Mouse (Mus musculus): ENCODE measurements around the gene Met. TPM values are rescaled to one million over a fixed set of nuclear protein-coding genes. Genes with fewer than 3 reads are reported as not detected.

Met gene
- polyA plus RNA-seq, 1 experiment = 2.3 TPM

DNA sequence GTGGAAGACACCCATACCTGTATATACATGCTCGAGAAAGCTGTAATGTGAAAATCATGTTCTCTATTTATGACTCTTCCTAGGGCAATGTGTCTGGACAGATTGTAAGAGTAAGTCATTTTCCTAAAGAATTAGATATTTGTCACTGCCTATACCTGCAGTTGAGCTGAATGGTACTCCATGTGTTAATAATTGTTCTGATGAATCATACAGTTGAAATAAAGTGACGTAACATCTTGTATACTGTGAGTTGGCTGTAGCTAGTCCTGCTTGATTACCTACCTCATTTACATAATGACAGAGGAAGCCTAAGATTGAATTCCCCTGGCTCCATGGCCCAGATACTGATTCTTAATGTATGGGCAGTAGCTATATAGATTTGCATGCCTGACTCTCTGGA, 110.1 kb downstream of the Met start:
- Histone ChIP-seq H3K27ac (ENCODE audit: insufficient read depth, low read length) (no peak overlapping the region), H3K27me3 (ENCODE audit: control insufficient read depth, insufficient read depth, low read length) (no peaks in the 10 kb centered on the region), H3K4me1 (ENCODE audit: control insufficient read depth, insufficient read depth, insufficient read length) (no peaks in the 10 kb centered on the region), H3K36me3 (ENCODE audit: control insufficient read depth, insufficient read depth, low read length) (no peaks in the 10 kb centered on the region), H3K4me3 (ENCODE audit: extremely low read depth, insufficient read depth, insufficient read length) (no peak overlapping the region)
- 92% methylated on average over 2 of the region's 2 CpGs for WGBS
- no peak for DNase-seq (ENCODE audit: low read depth in 1 of 2, low spot score in 2 of 2)
- TF ChIP-seq CTCF (IDR thresholded peaks at IDR 0.05; ENCODE audit: extremely low read depth, insufficient read depth, insufficient read length, insufficient replicate concordance) = no peak
- TF ChIP-seq POLR2A (IDR thresholded peaks at IDR 0.05; ENCODE audit: low read depth, low read length) = no peak

DNA sequence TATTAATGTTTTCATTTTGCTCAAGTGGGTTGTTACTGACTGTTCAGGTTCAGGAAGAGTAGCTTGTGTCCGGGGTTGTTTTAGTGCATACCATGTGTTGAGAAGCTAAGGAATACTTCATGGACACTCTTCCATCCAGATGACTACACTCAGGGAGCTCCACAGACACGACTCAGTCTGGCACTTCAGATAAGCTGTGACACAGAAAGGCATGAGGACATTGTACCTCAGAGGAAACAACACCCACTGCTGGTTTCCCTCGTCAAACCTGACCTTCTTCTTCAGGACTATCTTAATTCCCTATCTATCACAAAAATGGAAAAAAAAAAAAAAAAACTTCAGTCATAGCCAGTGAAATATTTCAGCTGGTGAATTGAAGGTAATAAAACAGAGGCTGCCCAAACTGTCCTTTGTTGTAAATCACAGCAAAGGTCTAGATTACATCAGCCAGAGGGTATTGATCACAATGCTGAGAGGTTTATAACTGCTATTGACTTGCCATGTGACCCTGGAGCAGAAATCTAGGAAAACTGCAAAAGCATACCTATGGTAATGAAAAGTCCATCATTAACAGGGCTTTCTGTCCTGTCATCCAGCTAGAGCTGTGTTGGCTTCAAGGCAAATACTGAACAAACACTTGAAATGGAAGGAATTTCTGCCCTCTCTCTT, 114.6 kb downstream of the Met start:
- Histone ChIP-seq H3K4me3 (ENCODE audit: extremely low read depth, insufficient read depth, insufficient read length) (no peak overlapping the region), H3K4me1 (ENCODE audit: control insufficient read depth, insufficient read depth, insufficient read length) (no peaks in the 10 kb centered on the region), H3K27me3 (ENCODE audit: control insufficient read depth, insufficient read depth, low read length) (no peaks in the 10 kb centered on the region), H3K36me3 (ENCODE audit: control insufficient read depth, insufficient read depth, low read length) (no peaks in the 10 kb centered on the region), H3K27ac (ENCODE audit: insufficient read depth, low read length) (no peak overlapping the region)
- no peak for DNase-seq (ENCODE audit: low read depth in 1 of 2, low spot score in 2 of 2)
- WGBS = 61% methylated on average over 3 of the region's 3 CpGs
- TF ChIP-seq CTCF (IDR thresholded peaks at IDR 0.05; ENCODE audit: extremely low read depth, insufficient read depth, insufficient read length, insufficient replicate concordance) (no peak), POLR2A (IDR thresholded peaks at IDR 0.05; ENCODE audit: low read depth, low read length) (no peak)

DNA sequence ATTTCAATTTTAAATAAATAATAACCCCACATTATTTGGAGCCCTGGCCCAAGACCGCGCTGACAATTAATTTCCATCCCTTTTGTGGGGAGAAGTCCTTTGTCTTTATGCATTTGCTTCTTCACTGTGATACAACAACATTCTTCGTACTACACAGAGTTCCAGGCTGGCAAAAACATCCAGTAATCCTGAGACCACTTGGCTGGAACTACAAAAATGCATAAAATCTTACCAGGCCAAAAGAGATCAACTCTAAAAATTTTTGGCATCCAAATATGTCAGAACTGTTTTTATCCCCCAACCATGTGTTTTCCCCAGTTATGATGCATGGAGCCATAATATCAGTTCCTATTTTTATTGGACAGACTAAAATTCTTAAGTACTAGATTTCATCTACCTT, 116.7 kb downstream of the Met start:
- no peaks in the 10 kb centered on the region for H3K4me1 ChIP-seq (ENCODE audit: control insufficient read depth, insufficient read depth, insufficient read length)
- no peaks in the 10 kb centered on the region for H3K27me3 ChIP-seq (ENCODE audit: control insufficient read depth, insufficient read depth, low read length)
- no peak for DNase-seq (ENCODE audit: low read depth in 1 of 2, low spot score in 2 of 2)
- WGBS = 88% methylated on average over 3 of the region's 3 CpGs
- H3K27ac ChIP-seq (ENCODE audit: insufficient read depth, low read length) = no peak overlapping the region
- TF ChIP-seq CTCF (IDR thresholded peaks at IDR 0.05; ENCODE audit: extremely low read depth, insufficient read depth, insufficient read length, insufficient replicate concordance) = no peak
- no peak for TF ChIP-seq POLR2A (IDR thresholded peaks at IDR 0.05; ENCODE audit: low read depth, low read length)
- no peaks in the 10 kb centered on the region for H3K36me3 ChIP-seq (ENCODE audit: control insufficient read depth, insufficient read depth, low read length)
- H3K4me3 ChIP-seq (ENCODE audit: extremely low read depth, insufficient read depth, insufficient read length) = no peak overlapping the region

DNA sequence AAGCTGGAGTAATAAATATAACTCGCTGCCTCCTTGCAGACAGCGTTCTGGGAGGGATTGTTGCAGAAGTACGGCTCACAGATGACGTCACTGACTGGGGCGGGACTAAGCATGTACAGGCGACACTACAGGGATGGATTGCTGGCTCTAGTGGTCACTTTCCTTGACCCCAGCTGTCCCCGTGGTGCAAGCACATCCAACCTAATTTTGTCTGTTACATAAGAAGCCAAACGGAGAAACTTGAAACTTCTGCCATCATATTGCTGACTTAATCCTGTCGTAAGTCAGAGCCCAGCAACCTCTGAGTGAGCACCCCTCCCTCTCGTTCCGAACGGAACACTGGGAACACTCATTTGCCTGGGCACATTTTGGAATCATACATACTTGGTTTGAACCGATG, 120.4 kb downstream of the Met start:
- Histone ChIP-seq H3K36me3 (ENCODE audit: control insufficient read depth, insufficient read depth, low read length) (no peaks in the 10 kb centered on the region), H3K27ac (ENCODE audit: insufficient read depth, low read length) (no peak overlapping the region), H3K27me3 (ENCODE audit: control insufficient read depth, insufficient read depth, low read length) (no peaks in the 10 kb centered on the region), H3K4me3 (ENCODE audit: extremely low read depth, insufficient read depth, insufficient read length) (no peak overlapping the region; the same call in 1 of the 2 replicates), H3K4me1 (ENCODE audit: control insufficient read depth, insufficient read depth, insufficient read length) (no peaks in the 10 kb centered on the region)
- 33% methylated on average over 13 of the region's 13 CpGs for WGBS
- DNase-seq (ENCODE audit: low read depth in 1 of 2, low spot score in 2 of 2) = peak in 1 of 2 experiments; percentile 5
- TF ChIP-seq CTCF (IDR thresholded peaks at IDR 0.05; ENCODE audit: extremely low read depth, insufficient read depth, insufficient read length, insufficient replicate concordance) (no peak), POLR2A (IDR thresholded peaks at IDR 0.05; ENCODE audit: low read depth, low read length) (no peak)

DNA sequence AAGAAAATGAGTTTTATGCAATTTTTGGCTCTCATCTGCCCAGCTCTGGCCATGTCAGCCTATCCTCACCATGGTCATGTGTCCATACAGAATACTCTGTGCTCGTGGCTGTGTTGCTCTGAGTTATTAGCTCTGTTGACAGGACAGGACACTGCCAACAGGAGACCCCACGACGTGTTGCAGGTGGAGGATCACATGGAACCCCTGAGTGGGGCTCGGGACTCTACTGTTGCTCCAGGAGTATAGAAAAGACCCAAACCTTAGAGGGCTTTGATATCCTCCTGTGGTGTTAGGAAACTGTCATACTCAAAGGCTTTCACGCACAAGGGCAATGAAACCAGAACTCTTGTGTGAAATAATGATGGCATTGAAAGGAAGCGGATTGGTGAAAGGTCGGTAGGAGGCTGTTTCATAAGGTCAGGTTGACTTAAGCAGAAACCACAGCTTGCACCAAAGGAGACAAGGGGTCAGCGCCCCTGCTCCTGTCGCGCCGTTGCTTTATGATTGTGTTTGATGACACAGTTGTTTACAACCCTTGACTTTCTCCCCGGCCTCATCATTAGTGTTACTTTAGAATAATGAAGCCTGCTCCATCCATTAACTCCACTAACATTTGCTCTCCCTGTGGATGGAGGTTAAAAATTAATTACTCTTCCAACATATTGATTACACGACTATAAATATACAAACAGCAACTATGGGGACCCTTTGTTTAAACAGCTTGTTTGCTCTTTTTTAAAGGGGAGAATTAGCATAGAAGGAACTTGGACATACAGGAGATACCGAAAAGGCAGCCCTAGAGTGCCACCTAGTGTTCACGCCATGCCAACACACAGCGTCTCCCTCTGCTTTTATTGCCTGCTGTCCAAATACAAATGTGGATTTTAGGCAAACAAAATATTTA, 125.7 kb downstream of the Met start:
- H3K36me3 ChIP-seq (ENCODE audit: control insufficient read depth, insufficient read depth, low read length) = no peaks in the 10 kb centered on the region
- peak; percentile 27 to 68 for DNase-seq (ENCODE audit: low read depth in 1 of 2, low spot score in 2 of 2)
- no peaks in the 10 kb centered on the region for H3K27me3 ChIP-seq (ENCODE audit: control insufficient read depth, insufficient read depth, low read length)
- WGBS = 37% methylated on average over 16 of the region's 16 CpGs
- no peaks in the 10 kb centered on the region for H3K4me1 ChIP-seq (ENCODE audit: control insufficient read depth, insufficient read depth, insufficient read length)
- H3K4me3 ChIP-seq (ENCODE audit: extremely low read depth, insufficient read depth, insufficient read length) = no peak overlapping the region
- H3K27ac ChIP-seq (ENCODE audit: insufficient read depth, low read length) = no peak overlapping the region
- peak; percentile 85; the same call in 1 of the 2 replicates for TF ChIP-seq CTCF (IDR thresholded peaks at IDR 0.05; ENCODE audit: extremely low read depth, insufficient read depth, insufficient read length, insufficient replicate concordance)
- no peak for TF ChIP-seq POLR2A (IDR thresholded peaks at IDR 0.05; ENCODE audit: low read depth, low read length)

DNA sequence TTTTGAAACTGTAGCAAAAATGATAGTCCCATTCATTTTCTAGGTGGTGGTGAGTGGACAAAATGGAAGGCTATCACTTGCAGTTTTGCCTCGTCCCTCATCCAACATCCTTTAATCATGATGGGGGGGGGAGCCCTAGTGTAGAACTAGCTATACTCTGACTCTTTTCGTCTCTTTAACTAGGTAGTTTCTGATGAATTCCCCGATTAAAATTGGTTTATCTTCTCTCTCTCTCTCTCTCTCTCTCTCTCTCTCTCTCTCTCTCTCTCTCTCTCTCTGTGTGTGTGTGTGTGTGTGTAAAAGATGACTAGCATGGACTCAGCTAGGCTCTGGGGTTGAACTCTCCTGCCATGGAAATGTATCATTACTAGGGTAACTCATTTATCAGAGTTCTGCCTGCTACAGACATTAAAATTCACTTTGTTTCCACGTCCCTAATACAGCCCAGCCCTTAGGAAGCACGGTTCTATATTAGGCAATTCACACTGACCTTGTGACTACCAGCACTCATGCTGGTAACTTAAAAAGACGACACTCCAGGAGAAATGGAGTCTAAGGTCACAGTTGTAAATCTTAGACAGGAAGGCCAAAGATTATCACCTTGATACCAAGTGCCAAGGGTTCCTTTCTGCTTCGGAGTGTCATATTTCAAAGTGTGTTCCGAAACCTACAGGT, 126.5 kb downstream of the Met start:
- Histone ChIP-seq H3K27ac (ENCODE audit: insufficient read depth, low read length) (no peak overlapping the region), H3K36me3 (ENCODE audit: control insufficient read depth, insufficient read depth, low read length) (no peaks in the 10 kb centered on the region), H3K27me3 (ENCODE audit: control insufficient read depth, insufficient read depth, low read length) (no peaks in the 10 kb centered on the region), H3K4me1 (ENCODE audit: control insufficient read depth, insufficient read depth, insufficient read length) (no peaks in the 10 kb centered on the region), H3K4me3 (ENCODE audit: extremely low read depth, insufficient read depth, insufficient read length) (no peak overlapping the region)
- TF ChIP-seq POLR2A (IDR thresholded peaks at IDR 0.05; ENCODE audit: low read depth, low read length) (no peak), CTCF (IDR thresholded peaks at IDR 0.05; ENCODE audit: extremely low read depth, insufficient read depth, insufficient read length, insufficient replicate concordance) (no peak)
- no peak for DNase-seq (ENCODE audit: low read depth in 1 of 2, low spot score in 2 of 2)
- 64% methylated on average over 8 of the region's 8 CpGs for WGBS
